Mouse (Mus musculus) G1E (cell line): ENCODE measurements at regions not wholly inside any gene's neighbourhood (a gene's known extent, or its start where the extent isn't known, plus 50 kb on each side); places are given as distances from the start of the nearest gene placed in this dataset.

ENCODE experiments used
- CTCF ChIP-seq: IDR thresholded peaks from 2 replicates; pipeline ENCODE4 v1.5.1; 2012; ENCODE audit warnings: low read depth, low read length, inconsistent platforms, mixed read lengths
- GATA1 ChIP-seq: IDR thresholded peaks from 2 replicates; pipeline ENCODE4 v1.6.1; 2012; ENCODE audit warnings: borderline replicate concordance, low read length, inconsistent platforms, mixed read lengths
- TAL1 ChIP-seq: conservative IDR thresholded peaks from 2 replicates; pipeline ENCODE4 v1.6.1; 2012; ENCODE audit warnings: low read depth, low read length, inconsistent platforms, mixed read lengths

GRCm38 (mm10) chr4:105892065-105892464 is 102.4 kb downstream of the Gm12728 start:
- TF ChIP-seq CTCF (no peak), GATA1 (no peak), TAL1 (no peak)
